Mouse (Mus musculus) limb, embryonic 10.5 days (tissue): ENCODE measurements around the gene Plcl1. TPM values are rescaled to one million over a fixed set of nuclear protein-coding genes. Genes with fewer than 3 reads are reported as not detected.
"Not testable (repeated sequence)": the region's sequence is repeated elsewhere in the genome, so short reads cannot be mapped to it uniquely, and the experiment has no call there.

Experiments
- DNase-seq: peaks from one replicate; pipeline ENCODE4 v3.0.0-alpha.2; 2017; ENCODE audit warnings: low spot score
- H3K27ac ChIP-seq: fragments of 300-500 bp; sonication (generic); 2 replicates; pipeline ENCODE4 v1.5.1; 2016; ENCODE audit warnings: mild to moderate bottlenecking
- H3K27me3 ChIP-seq: fragments of 300-500 bp; sonication (generic); 2 replicates; pipeline ENCODE4 v1.6.1; 2016; ENCODE audit warnings: low read depth, mild to moderate bottlenecking; ENCODE audit not compliant: poor library complexity, severe bottlenecking
- H3K36me3 ChIP-seq: fragments of 300-500 bp; sonication (generic); 2 replicates; pipeline ENCODE4 v1.6.1; 2016; ENCODE audit warnings: mild to moderate bottlenecking, moderate library complexity
- H3K4me1 ChIP-seq: fragments of 300-500 bp; sonication (generic); 2 replicates; pipeline ENCODE4 v1.6.1; 2016
- H3K4me3 ChIP-seq: fragments of 300-500 bp; sonication (generic); 2 replicates; pipeline ENCODE4 v1.5.1; 2016; ENCODE audit warnings: mild to moderate bottlenecking, moderate library complexity
- H3K9me3 ChIP-seq: fragments of 300-500 bp; sonication (generic); replicated peaks from 2 replicates; pipeline ENCODE4 v1.6.1; 2016; ENCODE audit warnings: mild to moderate bottlenecking
- WGBS: fragments of 180-500 bp; shearing (Covaris S2); methylation state at CpG from one replicate; pipeline ENCODE4 v1.1.7; 2016; 5-methylcytosine and 5-hydroxymethylcytosine counted together
- polyA plus RNA-seq: library from polyadenylated mRNA; unstranded; fragments of >200 nt; fragmentation: Nextera tagmentation; extraction: Ambion mirVana; gene quantifications from 2 replicates; pipeline ENCODE4 v1.2.1, GENCODE M21; 2016

Gene Plcl1
- polyA plus RNA-seq, 1 experiment from 2014 or later = 0.54 TPM

GRCm38 (mm10) chr1:55507061-55507460, 101.3 kb downstream of the Plcl1 start:
- no peaks in the 10 kb centered on the region for H3K4me1 ChIP-seq
- H3K9me3 ChIP-seq = no peaks in the 10 kb centered on the region
- no peak overlapping the region for H3K27ac ChIP-seq
- 91% methylated on average over 6 of the region's 6 CpGs for WGBS
- no peak overlapping the region for H3K4me3 ChIP-seq
- no peak for DNase-seq
- H3K36me3 ChIP-seq = no peaks in the 10 kb centered on the region
- no peaks in the 10 kb centered on the region for H3K27me3 ChIP-seq

GRCm38 (mm10) chr1:55509587-55509986, 103.9 kb downstream of the Plcl1 start:
- WGBS = 98% methylated on average over 1 of the region's 1 CpGs
- Histone ChIP-seq H3K4me1 (no peaks in the 10 kb centered on the region), H3K4me3 (no peak overlapping the region), H3K27me3 (no peaks in the 10 kb centered on the region), H3K27ac (no peak overlapping the region), H3K36me3 (no peaks in the 10 kb centered on the region), H3K9me3 (no peaks in the 10 kb centered on the region)
- no peak for DNase-seq

- H3K27ac ChIP-seq = no peak overlapping the region
- no peaks in the 10 kb centered on the region for H3K27me3 ChIP-seq
- no peaks in the 10 kb centered on the region for H3K9me3 ChIP-seq
- 88% methylated on average over 3 of the region's 3 CpGs for WGBS
- H3K36me3 ChIP-seq = no peaks in the 10 kb centered on the region
- H3K4me1 ChIP-seq = no peaks in the 10 kb centered on the region
- DNase-seq = no peak
- H3K4me3 ChIP-seq = no peak overlapping the region
These were observed 106.4 kb downstream of the Plcl1 start for GRCm38 (mm10) chr1:55512165-55512564.

- not testable (repeated sequence) for H3K9me3 ChIP-seq, H3K27ac ChIP-seq, H3K36me3 ChIP-seq, H3K4me1 ChIP-seq, H3K27me3 ChIP-seq, H3K4me3 ChIP-seq, DNase-seq
- WGBS = 100% methylated on average over 2 of the region's 2 CpGs
These were observed 107.1 kb downstream of the Plcl1 start for GRCm38 (mm10) chr1:55512799-55513198.

GRCm38 (mm10) chr1:55517182-55517581, 111.5 kb downstream of the Plcl1 start:
- no peaks in the 10 kb centered on the region for H3K4me1 ChIP-seq
- no peaks in the 10 kb centered on the region for H3K36me3 ChIP-seq
- no peaks in the 10 kb centered on the region for H3K27me3 ChIP-seq
- no peak overlapping the region for H3K27ac ChIP-seq
- H3K4me3 ChIP-seq = no peak overlapping the region
- H3K9me3 ChIP-seq = no peaks in the 10 kb centered on the region
- no peak for DNase-seq

GRCm38 (mm10) chr1:55523966-55524365, 118.2 kb downstream of the Plcl1 start:
- no peaks in the 10 kb centered on the region for H3K9me3 ChIP-seq
- DNase-seq = no peak
- no peak overlapping the region for H3K27ac ChIP-seq
- no peaks in the 10 kb centered on the region for H3K36me3 ChIP-seq
- no peak overlapping the region for H3K4me3 ChIP-seq
- H3K4me1 ChIP-seq = 0 out of 2 replicates have a peak, but pooled peaks cover 4% of the 10 kb centered on the region
- WGBS = 90% methylated on average over 1 of the region's 1 CpGs
- no peaks in the 10 kb centered on the region for H3K27me3 ChIP-seq

- H3K36me3 ChIP-seq = no peaks in the 10 kb centered on the region
- no peak overlapping the region for H3K4me3 ChIP-seq
- 0 out of 2 replicates have a peak, but pooled peaks cover 4% of the 10 kb centered on the region for H3K4me1 ChIP-seq
- H3K27ac ChIP-seq = no peak overlapping the region
- no peaks in the 10 kb centered on the region for H3K9me3 ChIP-seq
- no peaks in the 10 kb centered on the region for H3K27me3 ChIP-seq
- no peak for DNase-seq
- WGBS = 79% methylated on average over 5 of the region's 5 CpGs
These were observed 119.4 kb downstream of the Plcl1 start for GRCm38 (mm10) chr1:55525100-55525499.

GRCm38 (mm10) chr1:55525748-55526147, 120.0 kb downstream of the Plcl1 start:
- 95% methylated on average over 2 of the region's 2 CpGs for WGBS
- Histone ChIP-seq H3K9me3 (no peaks in the 10 kb centered on the region), H3K27ac (no peak overlapping the region), H3K4me3 (no peak overlapping the region), H3K36me3 (no peaks in the 10 kb centered on the region), H3K4me1 (0 out of 2 replicates have a peak, but pooled peaks cover 4% of the 10 kb centered on the region), H3K27me3 (no peaks in the 10 kb centered on the region)
- no peak for DNase-seq

GRCm38 (mm10) chr1:55528547-55529304, 123.0 kb downstream of the Plcl1 start:
- Histone ChIP-seq H3K27me3 (no peaks in the 10 kb centered on the region), H3K27ac (no peak overlapping the region), H3K4me3 (no peak overlapping the region), H3K4me1 (0 out of 2 replicates have a peak, but pooled peaks cover 4% of the 10 kb centered on the region), H3K9me3 (no peaks in the 10 kb centered on the region), H3K36me3 (no peaks in the 10 kb centered on the region)
- DNase-seq = no peak
- 60% methylated on average over 7 of the region's 7 CpGs for WGBS

GRCm38 (mm10) chr1:55533823-55534222, 128.1 kb downstream of the Plcl1 start:
- Histone ChIP-seq H3K4me1 (0 out of 2 replicates have a peak, but pooled peaks cover 1% of the 10 kb centered on the region), H3K9me3 (no peaks in the 10 kb centered on the region), H3K36me3 (no peaks in the 10 kb centered on the region), H3K27me3 (no peaks in the 10 kb centered on the region), H3K27ac (no peak overlapping the region), H3K4me3 (no peak overlapping the region)
- WGBS = 69% methylated on average over 1 of the region's 1 CpGs
- DNase-seq = no peak

- no peak overlapping the region for H3K27ac ChIP-seq
- no peaks in the 10 kb centered on the region for H3K4me1 ChIP-seq
- DNase-seq = no peak
- 92% methylated on average over 3 of the region's 3 CpGs for WGBS
- H3K9me3 ChIP-seq = no peaks in the 10 kb centered on the region
- no peaks in the 10 kb centered on the region for H3K36me3 ChIP-seq
- no peaks in the 10 kb centered on the region for H3K27me3 ChIP-seq
- no peak overlapping the region for H3K4me3 ChIP-seq
These were observed 148.7 kb downstream of the Plcl1 start for GRCm38 (mm10) chr1:55554405-55554804.

GRCm38 (mm10) chr1:55557960-55558359, 152.2 kb downstream of the Plcl1 start:
- Histone ChIP-seq H3K9me3 (no peaks in the 10 kb centered on the region), H3K4me1 (no peaks in the 10 kb centered on the region), H3K36me3 (no peaks in the 10 kb centered on the region), H3K27ac (no peak overlapping the region), H3K4me3 (no peak overlapping the region), H3K27me3 (no peaks in the 10 kb centered on the region)
- 86% methylated on average over 7 of the region's 7 CpGs for WGBS
- DNase-seq = no peak

GRCm38 (mm10) chr1:55558409-55558808, 152.7 kb downstream of the Plcl1 start:
- 72% methylated on average over 1 of the region's 1 CpGs for WGBS
- H3K27me3 ChIP-seq = no peaks in the 10 kb centered on the region
- H3K4me3 ChIP-seq = no peak overlapping the region
- H3K27ac ChIP-seq = no peak overlapping the region
- no peaks in the 10 kb centered on the region for H3K4me1 ChIP-seq
- no peak for DNase-seq
- H3K9me3 ChIP-seq = no peaks in the 10 kb centered on the region
- no peaks in the 10 kb centered on the region for H3K36me3 ChIP-seq

- Histone ChIP-seq H3K4me3 (no peak overlapping the region), H3K36me3 (no peaks in the 10 kb centered on the region), H3K27me3 (no peaks in the 10 kb centered on the region), H3K4me1 (no peaks in the 10 kb centered on the region), H3K9me3 (no peaks in the 10 kb centered on the region), H3K27ac (no peak overlapping the region)
- no peak for DNase-seq
- WGBS = 82% methylated on average over 9 of the region's 9 CpGs
These were observed 154.3 kb downstream of the Plcl1 start for GRCm38 (mm10) chr1:55559998-55560397.
